Mouse (Mus musculus): Measurements from ENCODE around the gene Ntrk1.

DNA sequence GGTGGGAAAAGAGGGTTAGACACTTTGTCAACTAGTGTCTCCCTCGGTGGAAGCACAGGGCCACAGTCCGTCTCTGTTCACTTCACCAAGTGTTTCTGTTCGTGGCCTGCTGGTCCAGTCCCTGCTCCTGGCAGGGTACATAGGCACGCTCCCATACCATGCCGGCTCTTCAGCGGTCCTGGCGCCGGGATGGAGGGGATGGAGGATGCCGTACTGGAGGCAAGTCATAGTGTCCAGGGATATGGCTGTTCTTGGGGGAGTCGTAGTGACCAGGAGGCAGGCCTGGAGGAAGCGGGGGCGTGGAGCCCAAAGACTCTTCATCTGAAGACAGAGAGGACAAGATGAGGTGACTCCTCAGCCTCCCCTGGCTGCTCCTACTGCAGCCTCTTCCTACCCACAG is 45.0 kb downstream of the Ntrk1 start:
- TF ChIP-seq CTCF (IDR thresholded peaks at IDR 0.05; ENCODE audit: borderline replicate concordance, extremely low read depth, insufficient read depth, insufficient read length) = no peak
- no peak for TF ChIP-seq POLR2A (IDR thresholded peaks at IDR 0.05; ENCODE audit: borderline replicate concordance, extremely low read depth, insufficient read depth, insufficient read length, poor library complexity, severe bottlenecking)
